Mouse (Mus musculus): ENCODE results near the gene Btn2a2.

Btn2a2 gene

GRCm38 (mm10) chr13:23500424-23501200 lies 12.0 kb upstream of the Btn2a2 start:
- in situ Hi-C loops (cut with MboI; ENCODE audit: low sequenced_read_pairs) = loop anchor here (10.0 to 25.0 kb wide), 2 partner anchors 196 to 1563 kb away; partner anchors contain the start of gene Zfp184

GRCm38 (mm10) chr13:23499943-23500342 lies 11.3 kb upstream of the Btn2a2 start:
- in situ Hi-C loops (cut with MboI; ENCODE audit: low sequenced_read_pairs) = loop anchor here (10.0 to 25.0 kb wide), 2 partner anchors 195 to 1563 kb away; partner anchors contain the start of gene Zfp184

- in situ Hi-C loops (cut with MboI; ENCODE audit: low sequenced_read_pairs) = no loop called here
Measured at GRCm38 (mm10) chr13:23498653-23499052, 10.0 kb upstream of the Btn2a2 start.

- in situ Hi-C loops (cut with MboI; ENCODE audit: low sequenced_read_pairs) = no loop called here
Measured at GRCm38 (mm10) chr13:23497656-23498321, 9.1 kb upstream of the Btn2a2 start.

DNA sequence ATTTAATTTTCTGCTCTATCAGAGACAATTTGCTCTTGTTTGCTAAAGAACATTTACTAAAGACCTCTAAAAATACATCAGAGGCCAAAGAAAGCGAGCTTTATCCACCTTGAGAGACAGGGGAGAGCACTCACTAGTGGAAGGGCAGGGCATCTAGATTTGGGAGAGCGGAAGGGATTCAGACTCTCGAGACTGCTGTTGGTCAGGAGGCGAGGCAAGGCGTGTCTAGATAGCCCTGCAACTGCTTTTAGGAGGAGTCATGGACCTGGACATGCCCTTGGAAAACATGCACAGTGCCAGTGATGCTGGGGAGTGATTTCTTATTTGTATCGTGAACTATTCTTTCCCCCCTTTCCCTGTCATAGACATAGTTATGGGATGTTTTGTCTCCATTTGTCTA lies 6.9 kb upstream of the Btn2a2 start:
- in situ Hi-C loops (cut with MboI; ENCODE audit: low sequenced_read_pairs) = no loop called here

- in situ Hi-C loops (cut with MboI; ENCODE audit: low sequenced_read_pairs) = no loop called here
Measured at GRCm38 (mm10) chr13:23491990-23492389, 3.3 kb upstream of the Btn2a2 start.

GRCm38 (mm10) chr13:23491263-23491662 lies 2.6 kb upstream of the Btn2a2 start:
- in situ Hi-C loops (cut with MboI; ENCODE audit: low sequenced_read_pairs) = no loop called here

DNA sequence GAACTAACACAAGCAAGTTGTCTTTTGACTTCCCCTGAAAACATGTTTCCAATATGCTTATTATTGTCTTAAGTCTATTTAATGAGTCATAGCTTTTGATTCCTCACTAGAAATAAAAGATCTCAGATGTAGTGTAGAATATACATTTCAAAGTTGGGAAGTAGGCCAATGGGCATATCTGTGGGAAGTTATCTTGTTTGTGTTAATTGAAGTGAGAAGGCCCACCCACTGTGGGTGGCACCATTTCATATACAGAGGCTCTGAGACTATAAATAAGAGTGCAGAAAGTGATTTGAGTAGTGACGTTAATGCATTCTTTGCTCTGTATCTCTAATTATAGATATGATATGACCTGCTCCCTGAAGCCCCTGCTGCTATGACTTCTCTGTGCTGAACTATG lies 2.2 kb upstream of the Btn2a2 start:
- in situ Hi-C loops (cut with MboI; ENCODE audit: low sequenced_read_pairs) = no loop called here

- in situ Hi-C loops (cut with MboI; ENCODE audit: low sequenced_read_pairs) = no loop called here
Measured at GRCm38 (mm10) chr13:23485271-23485670, 3.4 kb downstream of the Btn2a2 start.

DNA sequence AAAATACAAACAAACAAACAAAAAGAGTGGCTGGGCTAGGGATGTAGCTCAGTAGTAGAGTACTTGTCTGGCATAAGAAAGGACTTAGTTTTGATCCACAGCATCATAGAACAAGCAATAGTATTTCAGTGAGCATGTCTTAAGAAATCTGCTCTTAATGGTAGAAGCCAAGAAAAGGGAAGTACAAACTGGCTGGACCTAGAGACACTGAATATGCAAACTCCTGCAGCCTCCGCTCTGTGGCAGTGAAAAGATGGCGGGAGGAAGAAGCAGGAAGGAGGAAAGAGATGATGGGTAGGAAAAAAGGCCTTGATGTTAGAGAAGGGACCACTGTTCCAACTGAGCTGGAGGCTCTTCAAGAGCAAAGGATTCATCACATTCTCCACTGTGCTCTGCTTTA lies 5.5 kb downstream of the Btn2a2 start:
- in situ Hi-C loops (cut with MboI; ENCODE audit: low sequenced_read_pairs) = no loop called here

- in situ Hi-C loops (cut with MboI; ENCODE audit: low sequenced_read_pairs) = no loop called here
Measured at GRCm38 (mm10) chr13:23475658-23476057, 13.0 kb downstream of the Btn2a2 start.

DNA sequence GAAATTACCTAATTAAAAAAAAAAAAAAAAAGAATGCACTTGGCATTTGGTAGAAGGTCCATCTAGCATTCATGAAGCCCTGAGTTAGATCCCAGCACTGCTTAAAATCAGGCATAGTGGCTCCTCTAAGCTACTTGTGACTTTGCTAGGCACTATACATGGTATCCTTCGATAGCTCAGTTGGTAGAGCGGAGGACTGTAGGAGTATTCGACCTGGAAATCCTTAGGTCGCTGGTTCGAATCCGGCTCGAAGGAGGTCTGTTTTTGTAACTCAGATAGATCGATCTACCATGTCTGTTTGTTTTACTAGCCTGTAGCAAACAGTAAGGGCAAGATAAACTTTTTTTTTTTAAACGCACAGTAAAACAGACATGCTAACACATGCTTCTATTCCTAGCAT lies 21.7 kb downstream of the Btn2a2 start:
- in situ Hi-C loops (cut with MboI; ENCODE audit: low sequenced_read_pairs) = no loop called here

DNA sequence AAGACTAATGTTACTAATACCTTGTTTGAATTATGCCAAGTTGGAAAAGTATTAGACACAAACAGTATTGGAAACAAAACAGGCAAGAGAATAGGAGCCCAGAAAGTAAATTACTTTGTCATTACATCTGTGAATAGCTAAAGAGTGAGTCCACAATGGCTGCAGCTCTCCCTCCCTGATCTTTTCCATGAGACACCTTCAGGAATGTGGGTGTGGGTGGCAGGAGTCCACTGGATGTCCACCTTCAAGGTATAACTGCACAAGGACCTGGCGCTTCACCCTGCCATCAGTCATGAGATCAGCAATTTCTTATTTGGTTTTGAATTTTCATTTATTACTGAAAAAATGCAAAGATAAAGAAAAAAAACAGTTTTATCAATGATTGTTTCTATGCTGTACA lies 22.4 kb downstream of the Btn2a2 start:
- in situ Hi-C loops (cut with MboI; ENCODE audit: low sequenced_read_pairs) = no loop called here

- in situ Hi-C loops (cut with MboI; ENCODE audit: low sequenced_read_pairs) = no loop called here
Measured at GRCm38 (mm10) chr13:23465600-23466109, 23.0 kb downstream of the Btn2a2 start, which contains the start of gene Btn1a1. Gene Btn1a1 (minus strand): TSS chr13:23465901.

DNA sequence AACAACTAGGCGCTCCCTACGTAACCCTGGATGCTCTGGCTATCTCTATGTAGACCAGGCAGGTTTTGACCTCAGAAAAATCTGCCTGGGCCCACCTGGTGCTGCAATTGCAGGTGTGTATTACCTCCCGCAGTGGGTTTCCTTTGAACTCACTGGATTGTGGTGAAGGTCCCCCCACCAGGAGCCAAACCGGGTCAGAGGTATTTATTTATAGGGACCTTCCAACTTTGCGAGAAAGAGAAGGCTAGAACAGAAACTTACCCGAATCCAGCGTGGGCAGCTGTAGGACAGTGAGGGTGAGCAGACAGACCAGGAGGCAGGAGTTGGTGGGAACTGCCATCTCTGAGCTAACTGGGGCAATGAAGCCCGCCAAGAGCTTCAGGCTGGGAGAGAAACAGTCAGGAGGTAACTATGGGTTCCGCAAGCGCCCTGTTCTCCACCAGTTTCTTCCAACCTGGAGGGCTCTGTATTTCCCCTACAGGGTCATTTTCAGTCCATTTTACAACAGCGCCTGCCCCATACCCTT lies 23.8 kb downstream of the Btn2a2 start:
- in situ Hi-C loops (cut with MboI; ENCODE audit: low sequenced_read_pairs) = no loop called here

DNA sequence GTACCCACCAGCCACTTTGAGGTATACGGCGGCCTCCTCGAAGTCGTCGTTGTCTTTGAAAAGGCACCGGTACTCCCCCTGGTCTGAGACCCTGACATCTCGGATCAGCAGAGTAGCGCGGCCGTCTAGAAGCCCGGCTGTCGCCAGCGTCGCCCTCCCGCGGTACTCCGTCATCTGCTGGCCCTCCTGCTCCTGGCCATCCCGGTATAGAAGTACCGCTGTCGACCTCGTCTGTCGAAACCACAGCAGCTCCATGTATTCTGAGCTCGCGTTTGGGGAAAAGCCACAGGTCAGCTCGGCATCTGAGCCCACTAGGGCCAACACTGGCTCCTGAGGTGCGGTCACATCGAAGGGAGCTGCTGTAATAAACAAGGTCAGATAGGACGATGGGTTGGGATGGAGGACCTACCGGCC lies 24.4 kb downstream of the Btn2a2 start:
- in situ Hi-C loops (cut with MboI; ENCODE audit: low sequenced_read_pairs) = no loop called here

DNA sequence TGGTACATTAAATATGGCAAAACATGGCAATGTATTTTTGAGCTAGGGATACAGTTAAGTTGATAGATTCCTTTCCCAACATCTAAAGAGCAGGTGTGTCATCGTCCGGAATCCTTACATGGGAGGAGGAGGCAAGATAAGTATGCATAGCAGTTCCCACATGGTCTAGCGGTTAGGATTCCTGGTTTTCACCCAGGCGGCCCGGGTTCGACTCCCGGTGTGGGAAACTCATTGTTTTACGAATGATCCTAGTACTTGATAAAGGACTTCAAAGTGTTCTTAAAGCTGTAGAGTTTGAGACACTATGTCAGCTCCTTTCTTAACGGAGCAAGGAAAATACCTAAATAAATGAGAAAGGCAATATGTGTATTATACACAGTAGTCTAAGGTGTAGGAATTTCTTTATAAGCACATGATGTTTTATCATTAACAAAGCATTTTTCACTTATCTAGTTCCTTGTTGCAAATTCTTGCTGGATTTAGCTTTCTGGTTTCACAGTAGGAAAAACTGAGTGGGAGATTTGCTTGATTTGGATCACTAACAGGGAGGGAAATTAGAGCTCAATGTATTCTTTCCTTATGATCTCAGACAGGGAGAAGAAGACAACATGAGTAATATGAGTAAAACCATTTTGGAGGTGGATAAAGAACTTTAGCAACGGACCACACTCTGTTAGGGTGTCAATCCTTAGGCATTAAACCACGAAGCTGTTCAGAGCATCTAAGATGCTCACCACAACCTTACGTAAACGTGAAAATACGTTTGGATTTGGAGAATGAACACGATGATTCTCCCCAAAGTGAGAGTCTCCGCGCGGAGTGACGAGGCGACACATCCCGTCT lies 25.1 kb downstream of the Btn2a2 start:
- in situ Hi-C loops (cut with MboI; ENCODE audit: low sequenced_read_pairs) = no loop called here

DNA sequence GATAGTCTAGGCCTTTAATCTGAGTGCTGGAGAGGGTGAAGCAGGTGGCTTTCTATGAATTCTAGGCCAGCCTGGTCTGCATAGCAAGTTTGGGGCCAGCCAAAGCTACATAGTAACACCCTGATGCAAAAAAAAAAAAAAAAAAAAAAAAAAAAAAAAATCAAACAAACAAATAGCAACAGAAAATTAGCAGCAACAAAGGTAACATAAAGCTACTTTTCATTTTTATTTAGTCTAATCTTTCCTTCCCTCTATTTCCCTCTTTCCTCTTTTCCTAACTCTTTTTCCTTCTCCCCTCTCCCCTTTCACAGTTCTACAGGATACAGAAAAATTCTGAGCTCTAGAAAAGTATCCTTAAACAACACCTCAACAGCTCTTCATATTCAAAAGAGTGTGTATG lies 26.0 kb downstream of the Btn2a2 start:
- in situ Hi-C loops (cut with MboI; ENCODE audit: low sequenced_read_pairs) = no loop called here

- in situ Hi-C loops (cut with MboI; ENCODE audit: low sequenced_read_pairs) = no loop called here
Measured at GRCm38 (mm10) chr13:23462063-23462462, 26.6 kb downstream of the Btn2a2 start.

GRCm38 (mm10) chr13:23459264-23459846 lies 29.3 kb downstream of the Btn2a2 start:
- in situ Hi-C loops (cut with MboI; ENCODE audit: low sequenced_read_pairs) = no loop called here

Data from CH12F3 (cell line).